Mouse (Mus musculus) myocyte (in vitro differentiated cells): ENCODE results near the gene Tagln3. TPM values are rescaled to one million over a fixed set of nuclear protein-coding genes. Genes with fewer than 3 reads are reported as not detected.

Source experiments
- H3K27me3 ChIP-seq: one replicate; pipeline ENCODE4 v1.6.1; 2011; ENCODE audit not compliant: control insufficient read depth, insufficient read depth, insufficient read length
- H3K36me3 ChIP-seq: one replicate; pipeline ENCODE4 v1.6.1; 2011; ENCODE audit not compliant: control insufficient read depth, insufficient read depth
- H3K4me2 ChIP-seq: one replicate; pipeline ENCODE4 v1.6.1; 2011; ENCODE audit warnings: low read depth, control low read depth
- H3K4me3 ChIP-seq: one replicate; pipeline ENCODE4 v1.5.1; 2011; ENCODE audit warnings: mild to moderate bottlenecking, control low read depth, moderate library complexity
- H3K79me2 ChIP-seq: one replicate; pipeline ENCODE4 v1.6.1; 2011; ENCODE audit not compliant: control insufficient read depth, insufficient read depth
- H3ac ChIP-seq: one replicate; pipeline ENCODE4 v1.6.1; 2011; ENCODE audit not compliant: control insufficient read depth, insufficient read length
- CEBPB ChIP-seq: IDR thresholded peaks from 2 replicates; pipeline ENCODE4 v1.6.1; 2011; ENCODE audit warnings: mild to moderate bottlenecking, moderate library complexity; ENCODE audit not compliant: poor library complexity, insufficient read depth, severe bottlenecking
- E2F4 ChIP-seq: IDR thresholded peaks from one replicate; pipeline ENCODE4 v1.6.1; 2011; ENCODE audit warnings: mild to moderate bottlenecking, control low read depth, moderate library complexity; ENCODE audit not compliant: insufficient read depth
- MAX ChIP-seq: IDR thresholded peaks from one replicate; pipeline ENCODE4 v1.6.1; 2011; ENCODE audit warnings: low read depth, mild to moderate bottlenecking, control low read depth
- MYOD1 ChIP-seq, 3 experiments: IDR thresholded peaks; one replicate each; pipeline ENCODE4 v1.6.1; 2011; ENCODE audit warnings: control low read depth in 2 of 3, low read depth in 2 of 3, mild to moderate bottlenecking in 2 of 3, moderate library complexity in 1 of 3; ENCODE audit not compliant: insufficient read length in 2 of 3, control insufficient read depth in 1 of 3
- MYOG ChIP-seq, 3 experiments: IDR thresholded peaks; one replicate each; pipeline ENCODE4 v1.6.1; 2011; ENCODE audit warnings: control low read depth in 2 of 3, low read depth in 2 of 3, mild to moderate bottlenecking in 2 of 3; ENCODE audit not compliant: insufficient read length in 2 of 3, control insufficient read depth in 1 of 3, insufficient read depth in 1 of 3
- POLR2A ChIP-seq: IDR thresholded peaks from one replicate; pipeline ENCODE4 v1.6.1; 2011; ENCODE audit warnings: low read depth, mild to moderate bottlenecking, control low read depth, moderate library complexity; ENCODE audit not compliant: insufficient read length
- POLR2AphosphoS2 ChIP-seq: IDR thresholded peaks from one replicate; pipeline ENCODE4 v1.6.1; 2011; ENCODE audit warnings: low read depth, control low read depth; ENCODE audit not compliant: insufficient read length
- REST ChIP-seq: IDR thresholded peaks from one replicate; pipeline ENCODE4 v1.6.1; 2011; ENCODE audit warnings: mild to moderate bottlenecking, control low read depth, moderate library complexity; ENCODE audit not compliant: insufficient read depth, insufficient read length
- SRF ChIP-seq: IDR thresholded peaks from one replicate; pipeline ENCODE4 v1.6.1; 2011; ENCODE audit warnings: low read depth; ENCODE audit not compliant: control insufficient read depth, insufficient read length
- TCF12 ChIP-seq: IDR thresholded peaks from one replicate; pipeline ENCODE4 v1.6.1; 2011; ENCODE audit warnings: mild to moderate bottlenecking, control low read depth; ENCODE audit not compliant: poor library complexity, insufficient read depth, severe bottlenecking
- TCF3 ChIP-seq: IDR thresholded peaks from one replicate; pipeline ENCODE4 v1.6.1; 2011; ENCODE audit warnings: low read depth, control low read depth; ENCODE audit not compliant: insufficient read length
- USF1 ChIP-seq: IDR thresholded peaks from one replicate; pipeline ENCODE4 v1.6.1; 2011; ENCODE audit warnings: low read depth, mild to moderate bottlenecking, control low read depth, moderate library complexity
- polyA plus RNA-seq: library from polyadenylated mRNA; unstranded; fragments of >200 nt; fragmentation: generic; extraction: Trizol; gene quantifications from one replicate; pipeline ENCODE4 v1.2.1, GENCODE M21; 2012; ENCODE audit warnings: missing spikeins

Tagln3 gene
- polyA plus RNA-seq: 0.19 TPM

GRCm38 (mm10) chr16:45724061-45724741 lies at the start of gene Tagln3:
TSS of gene Tagln3 (minus strand) at chr16:45724608.
- H3K79me2 ChIP-seq: no peaks in the 10 kb centered on the region
- no peak within 1 kb of the TSS for H3K4me3 ChIP-seq
- no peak within 1 kb of the TSS for H3ac ChIP-seq
- no peak for TF ChIP-seq TCF3
- no peak for TF ChIP-seq CEBPB
- no peak for TF ChIP-seq REST
- TF ChIP-seq SRF: no peak
- TF ChIP-seq TCF12: no peak
- no peak for TF ChIP-seq MAX
- TF ChIP-seq POLR2A: no peak
- no peak for TF ChIP-seq MYOD1 (IDR thresholded peaks at IDR 0.05; ENCODE audit: control insufficient read depth in 1 of 3, insufficient read length in 2 of 3, low read depth in 2 of 3)
- no peak for TF ChIP-seq USF1
- no peak for TF ChIP-seq MYOG (IDR thresholded peaks at IDR 0.05; ENCODE audit: control insufficient read depth in 1 of 3, insufficient read depth in 1 of 3, insufficient read length in 2 of 3, low read depth in 2 of 3)
- no peak for TF ChIP-seq POLR2AphosphoS2
- no peak for TF ChIP-seq E2F4
- no peaks in the 10 kb centered on the region for H3K36me3 ChIP-seq
- no peak within 1 kb of the TSS for H3K4me2 ChIP-seq
- no peaks in the 10 kb centered on the region for H3K27me3 ChIP-seq

GRCm38 (mm10) chr16:45770914-45771313 lies 46.5 kb upstream of the Tagln3 start:
- Histone ChIP-seq H3ac (no peak overlapping the region), H3K4me2 (no peak overlapping the region), H3K4me3 (no peak overlapping the region), H3K36me3 (peaks cover 88% of the 10 kb centered on the region), H3K27me3 (no peaks in the 10 kb centered on the region), H3K79me2 (no peaks in the 10 kb centered on the region)
- TF ChIP-seq POLR2A (no peak), MAX (no peak), MYOD1 (IDR thresholded peaks at IDR 0.05; ENCODE audit: control insufficient read depth in 1 of 3, insufficient read length in 2 of 3, low read depth in 2 of 3) (peak in 2 of 3 experiments; percentile 67), MYOG (IDR thresholded peaks at IDR 0.05; ENCODE audit: control insufficient read depth in 1 of 3, insufficient read depth in 1 of 3, insufficient read length in 2 of 3, low read depth in 2 of 3) (peak in 2 of 3 experiments; percentile 22 to 50), SRF (no peak), TCF12 (no peak), CEBPB (no peak), POLR2AphosphoS2 (peak; percentile 40), REST (no peak), USF1 (no peak), E2F4 (no peak)

- Histone ChIP-seq H3K4me3 (no peak overlapping the region), H3K36me3 (peaks cover 82% of the 10 kb centered on the region), H3K4me2 (no peak overlapping the region), H3K79me2 (no peaks in the 10 kb centered on the region), H3K27me3 (no peaks in the 10 kb centered on the region), H3ac (no peak overlapping the region)
- no peak for TF ChIP-seq E2F4
Measured at GRCm38 (mm10) chr16:45767853-45768640, 43.6 kb upstream of the Tagln3 start.

GRCm38 (mm10) chr16:45767434-45767833 lies 43.0 kb upstream of the Tagln3 start:
- Histone ChIP-seq H3ac (no peak overlapping the region), H3K36me3 (peaks cover 86% of the 10 kb centered on the region), H3K27me3 (no peaks in the 10 kb centered on the region), H3K4me2 (no peak overlapping the region), H3K4me3 (no peak overlapping the region), H3K79me2 (no peaks in the 10 kb centered on the region)
- TF ChIP-seq E2F4 (no peak), MYOD1 (IDR thresholded peaks at IDR 0.05; ENCODE audit: control insufficient read depth in 1 of 3, insufficient read length in 2 of 3, low read depth in 2 of 3) (peak in 1 of 3 experiments; percentile 52), MYOG (IDR thresholded peaks at IDR 0.05; ENCODE audit: control insufficient read depth in 1 of 3, insufficient read depth in 1 of 3, insufficient read length in 2 of 3, low read depth in 2 of 3) (peak in 1 of 3 experiments; percentile 37), TCF12 (peak; percentile 17)

GRCm38 (mm10) chr16:45765801-45766494 lies 41.5 kb upstream of the Tagln3 start:
- Histone ChIP-seq H3K79me2 (no peaks in the 10 kb centered on the region), H3K27me3 (no peaks in the 10 kb centered on the region), H3K4me3 (no peak overlapping the region), H3ac (no peak overlapping the region), H3K4me2 (no peak overlapping the region), H3K36me3 (peaks cover 77% of the 10 kb centered on the region)
- TF ChIP-seq E2F4 (no peak), TCF12 (no peak), MYOD1 (IDR thresholded peaks at IDR 0.05; ENCODE audit: control insufficient read depth in 1 of 3, insufficient read length in 2 of 3, low read depth in 2 of 3) (no peak), REST (no peak), POLR2AphosphoS2 (no peak), POLR2A (no peak), MAX (no peak), MYOG (IDR thresholded peaks at IDR 0.05; ENCODE audit: control insufficient read depth in 1 of 3, insufficient read depth in 1 of 3, insufficient read length in 2 of 3, low read depth in 2 of 3) (no peak), CEBPB (no peak), USF1 (no peak), TCF3 (no peak), SRF (no peak)
